10 mouse cellular contexts compared by ENCODE assay signal in genomic region chr7:19716822-19717221, GRCm38 (mm10). TPM values are rescaled to one million over a fixed set of nuclear protein-coding genes. Genes with fewer than 3 reads are reported as not detected.
DNase-seq lines count a peak whose midpoint lies in the region; ATAC-seq and TF ChIP-seq lines count a peak whose summit lies in the region.
"Had no signal": no experiment of that assay in that cellular context is flagged by ENCODE, and none has a peak within 500 bp of the region (broad histone marks: within the 10 kb centered on the region; RNA-seq: fewer than 3 reads in every experiment).

No protein-coding gene starts in this region.

- ATAC-seq in heart, embryonic 12.5 days (ENCODE audit: insufficient number of reproducible peaks, low FRiP score), result no peak
- ATAC-seq in hindbrain, embryonic 16.5 days, result no peak
- ATAC-seq in midbrain, embryonic 13.5 days, result no peak
- ATAC-seq in frontal cortex, adult (ENCODE audit: low TSS enrichment), result no peak

- H3K4me2 ChIP-seq in heart, embryonic 12.5 days, result peak overlapping the region; percentile 75; the same call in 1 of the 2 replicates
- H3K4me2 ChIP-seq in hindbrain, embryonic 16.5 days (ENCODE audit: low read length), result peak overlapping the region; percentile 70
- H3K4me2 ChIP-seq in midbrain, embryonic 13.5 days (replicated peaks), result peak overlapping the region; percentile 60

- no peaks in the 10 kb centered on the region for H3K27me3 ChIP-seq in heart, embryonic 12.5 days (replicated peaks)
- no peaks in the 10 kb centered on the region for H3K27me3 ChIP-seq in hindbrain, embryonic 16.5 days (replicated peaks; ENCODE audit: control insufficient read depth, insufficient read depth, low read length)
- no peaks in the 10 kb centered on the region for H3K27me3 ChIP-seq in midbrain, embryonic 13.5 days

- no peak for DNase-seq in heart, postnatal 10 days
- no peak for DNase-seq in thymus, postnatal 0 days (ENCODE audit: low spot score)
- no peak for DNase-seq in ovary, postnatal 10 days (ENCODE audit: low spot score)
- DNase-seq: gastrocnemius, postnatal 14 days had no signal

- H3K9ac ChIP-seq in heart, embryonic 12.5 days, result 0 out of 2 replicates have a peak overlapping the region, but pooled peaks have one; percentile 0
- no peak overlapping the region; the same call in 1 of the 2 replicates for H3K9ac ChIP-seq in hindbrain, embryonic 16.5 days (ENCODE audit: low read depth, low read length)
- peak overlapping the region; percentile 63 for H3K9ac ChIP-seq in midbrain, embryonic 13.5 days (replicated peaks)

- no peak for TF ChIP-seq POLR2A in bone marrow macrophage, adult 2 months (IDR thresholded peaks at IDR 0.05; ENCODE audit: borderline replicate concordance, low read depth, low read length)

- no peak overlapping the region for H3K27ac ChIP-seq in heart, embryonic 12.5 days (ENCODE audit: poor library complexity, severe bottlenecking)
- peak overlapping the region; percentile 72 for H3K27ac ChIP-seq in bone marrow macrophage, adult 2 months (ENCODE audit: insufficient read depth, low read depth, low read length)
- peak overlapping the region; percentile 91 for H3K27ac ChIP-seq in hindbrain, embryonic 16.5 days (ENCODE audit: low read depth, low read length)
- peak overlapping the region; percentile 92 for H3K27ac ChIP-seq in midbrain, embryonic 13.5 days

- TF ChIP-seq CTCF in bone marrow macrophage, adult 2 months (IDR thresholded peaks at IDR 0.05; ENCODE audit: low read depth, low read length), result no peak

- H3K36me3 ChIP-seq in heart, embryonic 12.5 days, result peaks cover 70% of the 10 kb centered on the region
- H3K36me3 ChIP-seq in hindbrain, embryonic 16.5 days (ENCODE audit: control insufficient read depth, insufficient read depth, low read length), result peaks cover 8% of the 10 kb centered on the region
- peaks cover 50% of the 10 kb centered on the region for H3K36me3 ChIP-seq in midbrain, embryonic 13.5 days

- H3K4me3 ChIP-seq in heart, embryonic 12.5 days, result 0 out of 2 replicates have a peak overlapping the region, but pooled peaks have one; percentile 88
- H3K4me3 ChIP-seq in bone marrow macrophage, adult 2 months (ENCODE audit: insufficient read depth, low read length), result peak overlapping the region; percentile 9
- H3K4me3 ChIP-seq in hindbrain, embryonic 16.5 days (ENCODE audit: low read length), result peak overlapping the region; percentile 6
- peak overlapping the region; percentile 39 for H3K4me3 ChIP-seq in midbrain, embryonic 13.5 days (replicated peaks)

- H3K9me3 ChIP-seq in heart, embryonic 12.5 days (replicated peaks), result peaks cover 14% of the 10 kb centered on the region
- peaks cover 2% of the 10 kb centered on the region for H3K9me3 ChIP-seq in hindbrain, embryonic 16.5 days (ENCODE audit: control insufficient read depth, low read length)
- H3K9me3 ChIP-seq in midbrain, embryonic 13.5 days, result no peaks in the 10 kb centered on the region; the same call in 1 of the 2 replicates

- intact Hi-C loops in heart, postnatal 10 days (cut with DNase I), result loop anchor here (2.0 kb wide), 1 partner anchor 32 kb away; no protein-coding TSS in a partner anchor

- 68% methylated on average over 2 of the region's 2 CpGs for WGBS in heart, embryonic 12.5 days
- WGBS in hindbrain, embryonic 16.5 days, result 83% methylated on average over 2 of the region's 2 CpGs
- 97% methylated on average over 2 of the region's 2 CpGs for WGBS in midbrain, embryonic 13.5 days

- H3K4me1 ChIP-seq in heart, embryonic 12.5 days (replicated peaks), result peaks cover 23% of the 10 kb centered on the region
- H3K4me1 ChIP-seq in bone marrow macrophage, adult 2 months (ENCODE audit: control insufficient read depth, insufficient read depth, low read length), result peaks cover 15% of the 10 kb centered on the region
- peaks cover 16% of the 10 kb centered on the region for H3K4me1 ChIP-seq in hindbrain, embryonic 16.5 days (ENCODE audit: control insufficient read depth, insufficient read depth, low read depth, low read length)
- H3K4me1 ChIP-seq in midbrain, embryonic 13.5 days (replicated peaks), result peaks cover 18% of the 10 kb centered on the region

RNA-seq across cellular contexts. Expression of gene Tomm40, which starts 1.6 kb away (rescaled TPM):
- polyA plus RNA-seq in heart, embryonic 12.5 days (2016; fragmentation: Nextera tagmentation; extraction: Ambion mirVana), result 160 and 166 TPM in 2 replicates
- 100 to 1,000 TPM; 129 to 131 TPM for total RNA-seq in heart, postnatal 10 days (2021)
- 23.8 and 25.2 TPM in 2 replicates for polyA plus RNA-seq in bone marrow macrophage, adult 2 months (2012; ENCODE audit: insufficient read depth, insufficient read length, missing spikeins)
- polyA plus RNA-seq in hindbrain, embryonic 16.5 days (2015; fragmentation: Nextera tagmentation; extraction: Ambion mirVana), result 134 and 135 TPM in 2 replicates
- polyA plus RNA-seq in midbrain, embryonic 13.5 days (2015; fragmentation: Nextera tagmentation; extraction: Ambion mirVana), result 105 and 125 TPM in 2 replicates
- 132 and 140 TPM in 2 replicates for polyA plus RNA-seq in thymus, postnatal 0 days (2015; fragmentation: Nextera tagmentation; extraction: Ambion mirVana)

RNA-seq across cellular contexts. Expression of gene Apoe, which starts 17.8 kb away (rescaled TPM):
- polyA plus RNA-seq in heart, embryonic 12.5 days (2016; fragmentation: Nextera tagmentation; extraction: Ambion mirVana), result 399 and 400 TPM in 2 replicates
- 100 to 1,000 TPM; 268 to 276 TPM for total RNA-seq in heart, postnatal 10 days (2021)
- polyA plus RNA-seq in bone marrow macrophage, adult 2 months (2012; ENCODE audit: insufficient read depth, insufficient read length, missing spikeins), result 16,287 and 16,533 TPM in 2 replicates
- polyA plus RNA-seq in hindbrain, embryonic 16.5 days (2015; fragmentation: Nextera tagmentation; extraction: Ambion mirVana), result 849 and 1,414 TPM in 2 replicates
- 173 and 194 TPM in 2 replicates for polyA plus RNA-seq in midbrain, embryonic 13.5 days (2015; fragmentation: Nextera tagmentation; extraction: Ambion mirVana)
- 624 and 627 TPM in 2 replicates for polyA plus RNA-seq in thymus, postnatal 0 days (2015; fragmentation: Nextera tagmentation; extraction: Ambion mirVana)

RNA-seq across cellular contexts. Expression of gene Apoc1, which starts 24.4 kb away (rescaled TPM):
- 6.7 and 8.9 TPM in 2 replicates for polyA plus RNA-seq in heart, embryonic 12.5 days (2016; fragmentation: Nextera tagmentation; extraction: Ambion mirVana)
- 10 to 100 TPM in 1 of 2 experiments, 1 to 10 TPM in 1; 5.2 to 14.7 TPM for total RNA-seq in heart, postnatal 10 days (2021)
- not detected in 2 replicates for polyA plus RNA-seq in bone marrow macrophage, adult 2 months (2012; ENCODE audit: insufficient read depth, insufficient read length, missing spikeins)
- polyA plus RNA-seq in hindbrain, embryonic 16.5 days (2015; fragmentation: Nextera tagmentation; extraction: Ambion mirVana), result 1.4 and 3.1 TPM in 2 replicates
- polyA plus RNA-seq in midbrain, embryonic 13.5 days (2015; fragmentation: Nextera tagmentation; extraction: Ambion mirVana), result 0.94 and 1.0 TPM in 2 replicates
- 21.1 and 21.3 TPM in 2 replicates for polyA plus RNA-seq in thymus, postnatal 0 days (2015; fragmentation: Nextera tagmentation; extraction: Ambion mirVana)

RNA-seq across cellular contexts. Expression of gene Nectin2, which starts 33.5 kb away (rescaled TPM):
- polyA plus RNA-seq in heart, embryonic 12.5 days (2016; fragmentation: Nextera tagmentation; extraction: Ambion mirVana), result 99.1 and 101 TPM in 2 replicates
- 10 to 100 TPM; 43.1 to 45.2 TPM for total RNA-seq in heart, postnatal 10 days (2021)
- polyA plus RNA-seq in bone marrow macrophage, adult 2 months (2012; ENCODE audit: insufficient read depth, insufficient read length, missing spikeins), result 12.7 and 12.9 TPM in 2 replicates
- polyA plus RNA-seq in hindbrain, embryonic 16.5 days (2015; fragmentation: Nextera tagmentation; extraction: Ambion mirVana), result 57.7 and 59.7 TPM in 2 replicates
- polyA plus RNA-seq in midbrain, embryonic 13.5 days (2015; fragmentation: Nextera tagmentation; extraction: Ambion mirVana), result 40.6 and 48.0 TPM in 2 replicates
- 7.0 and 7.1 TPM in 2 replicates for polyA plus RNA-seq in thymus, postnatal 0 days (2015; fragmentation: Nextera tagmentation; extraction: Ambion mirVana)

RNA-seq across cellular contexts. Expression of gene Apoc4, which starts 35.5 kb away (rescaled TPM):
- polyA plus RNA-seq in heart, embryonic 12.5 days (2016; fragmentation: Nextera tagmentation; extraction: Ambion mirVana), result 0.41 TPM in 1 of 2 replicates, not detected in the other
- total RNA-seq in heart, postnatal 10 days (2021), result not detected
- not detected in 2 replicates for polyA plus RNA-seq in bone marrow macrophage, adult 2 months (2012; ENCODE audit: insufficient read depth, insufficient read length, missing spikeins)
- not detected in 2 replicates for polyA plus RNA-seq in hindbrain, embryonic 16.5 days (2015; fragmentation: Nextera tagmentation; extraction: Ambion mirVana)
- polyA plus RNA-seq in midbrain, embryonic 13.5 days (2015; fragmentation: Nextera tagmentation; extraction: Ambion mirVana), result not detected in 2 replicates
- 0.29 and 0.75 TPM in 2 replicates for polyA plus RNA-seq in thymus, postnatal 0 days (2015; fragmentation: Nextera tagmentation; extraction: Ambion mirVana)
- total RNA-seq: gastrocnemius, postnatal 14 days; left cerebral cortex, postnatal 36 days had no signal

Comparison
In these comparisons a context has a peak if more than half of its experiments do, and no peak if none do; other contexts are left out.
1. H3K4me3 ChIP-seq: peak in every context shown above with its lines; median percentile 88 in heart, embryonic 12.5 days; 39 in midbrain, embryonic 13.5 days; 9 in bone marrow macrophage, adult 2 months; 6 in hindbrain, embryonic 16.5 days.
2. RNA of gene Apoe, which starts 17.8 kb away (polyA plus RNA-seq): 16,287 to 16,533 TPM in bone marrow macrophage, adult 2 months; 849 to 1,414 TPM in hindbrain, embryonic 16.5 days, 624 to 627 TPM in thymus, postnatal 0 days, 399 to 400 TPM in heart, embryonic 12.5 days and 173 to 194 TPM in midbrain, embryonic 13.5 days; every median in the first group is over 10 times any median in the second.
3. Peak in every context shown above with its lines, with median percentiles within 50 percentile points of each other: H3K4me2 ChIP-seq.